Mouse (Mus musculus) MEL (cell line): ENCODE results near the gene Zfp281.

Experiments
- CTCF ChIP-seq, 3 experiments: IDR thresholded peaks in 2 of 3; conservative IDR thresholded peaks in 1 of 3; 2 replicates each; pipeline ENCODE4 v1.5.1; 2011 to 2012; ENCODE audit warnings: low read length in 3 of 3, low read depth in 2 of 3, mild to moderate bottlenecking in 2 of 3, improper control_type of control experiment in 1 of 3, inconsistent platforms in 1 of 3, mixed read lengths in 1 of 3, moderate library complexity in 1 of 3; ENCODE audit not compliant: control insufficient read depth in 1 of 3, insufficient read depth in 1 of 3, poor library complexity in 1 of 3, severe bottlenecking in 1 of 3
- MXI1 ChIP-seq: IDR thresholded peaks from 2 replicates; pipeline ENCODE4 v1.6.1; 2011; ENCODE audit warnings: mild to moderate bottlenecking, low read depth, low read length, improper control_type of control experiment
- NRF1 ChIP-seq: IDR thresholded peaks from 2 replicates; pipeline ENCODE4 v1.6.1; 2014; ENCODE audit warnings: low read depth, mild to moderate bottlenecking, inconsistent platforms, low read length, improper control_type of control experiment, moderate library complexity; ENCODE audit not compliant: poor library complexity, insufficient read depth, severe bottlenecking
- POLR2A ChIP-seq, 2 experiments: IDR thresholded peaks; 2 replicates each; pipeline ENCODE4 v1.6.1; 2011 to 2012; ENCODE audit warnings: low read length in 2 of 2, mild to moderate bottlenecking in 2 of 2, control low read depth in 1 of 2, improper control_type of control experiment in 1 of 2, low read depth in 1 of 2, moderate library complexity in 1 of 2; ENCODE audit not compliant: control insufficient read depth in 1 of 2, insufficient read depth in 1 of 2, poor library complexity in 1 of 2
- USF2 ChIP-seq, 2 experiments: IDR thresholded peaks; 2 replicates each; pipeline ENCODE4 v1.6.1; 2011 to 2012; ENCODE audit warnings: improper control_type of control experiment in 2 of 2, low read length in 2 of 2, borderline replicate concordance in 1 of 2, inconsistent platforms in 1 of 2, low read depth in 1 of 2, mild to moderate bottlenecking in 1 of 2; ENCODE audit not compliant: insufficient read depth in 1 of 2
- ZNF384 ChIP-seq: IDR thresholded peaks from 2 replicates; pipeline ENCODE4 v1.6.1; 2012; ENCODE audit warnings: low read depth, mild to moderate bottlenecking, inconsistent platforms, low read length, improper control_type of control experiment

DNA sequence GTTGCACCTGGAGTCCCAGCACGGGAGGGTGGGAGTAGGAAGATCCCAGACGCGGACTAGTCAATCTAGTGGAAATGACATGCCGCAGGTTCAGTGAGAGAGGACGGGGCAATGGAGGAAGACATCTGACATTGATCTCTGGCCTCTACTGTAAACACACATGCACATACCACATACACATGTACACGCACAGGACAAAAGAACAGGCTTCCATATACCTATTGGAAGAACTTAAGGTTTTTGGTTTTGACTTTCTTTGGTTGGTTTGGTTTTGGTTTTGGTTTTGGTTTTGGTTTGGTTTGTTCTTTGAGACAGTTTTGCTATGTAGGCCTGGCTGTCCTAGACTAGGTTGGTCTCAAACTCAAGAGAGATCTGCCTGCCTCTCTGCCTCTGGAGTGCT lies 12.2 kb downstream of the Zfp281 start:
- TF ChIP-seq ZNF384 (no peak), NRF1 (no peak), CTCF (IDR thresholded peaks at IDR 0.05 in 2 of 3, conservative IDR thresholded peaks at IDR 0.05 in 1 of 3; ENCODE audit: control insufficient read depth in 1 of 3, insufficient read depth in 1 of 3, low read depth in 2 of 3, low read length in 3 of 3, poor library complexity in 1 of 3, severe bottlenecking in 1 of 3) (no peak), USF2 (IDR thresholded peaks at IDR 0.05; ENCODE audit: borderline replicate concordance in 1 of 2, insufficient read depth in 1 of 2, low read depth in 1 of 2, low read length in 2 of 2) (no peak), MXI1 (no peak), POLR2A (IDR thresholded peaks at IDR 0.05; ENCODE audit: control insufficient read depth in 1 of 2, insufficient read depth in 1 of 2, low read depth in 1 of 2, low read length in 2 of 2, poor library complexity in 1 of 2) (no peak)
